ENCODE assay signal across 17 mouse cellular contexts in genomic region chr9:107617461-107617860, GRCm38 (mm10). TPM values are rescaled to one million over a fixed set of nuclear protein-coding genes. Genes with fewer than 3 reads are reported as not detected.
DNase-seq lines count a peak whose midpoint lies in the region; ATAC-seq and TF ChIP-seq lines count a peak whose summit lies in the region.
"Had no signal": no experiment of that assay in that cellular context is flagged by ENCODE, and none has a peak within 500 bp of the region (broad histone marks: within the 10 kb centered on the region; RNA-seq: fewer than 3 reads in every experiment).

No protein-coding gene starts in this region.

- no peaks in the 10 kb centered on the region for H3K9me3 ChIP-seq in heart, embryonic 12.5 days (replicated peaks)
- H3K9me3 ChIP-seq in neural tube, embryonic 15.5 days (replicated peaks) = no peaks in the 10 kb centered on the region
- H3K9me3 ChIP-seq: hindbrain, embryonic 13.5 days; liver, embryonic 13.5 days; midbrain, embryonic 15.5 days had no signal

- H3K4me3 ChIP-seq in heart, embryonic 12.5 days = no peak overlapping the region
- H3K4me3 ChIP-seq in kidney, adult 2 months (ENCODE audit: insufficient read depth, low read depth, low read length) = no peak overlapping the region
- no peak overlapping the region for H3K4me3 ChIP-seq in neural tube, embryonic 15.5 days (replicated peaks)
- H3K4me3 ChIP-seq: hindbrain, embryonic 13.5 days; liver, embryonic 13.5 days; midbrain, embryonic 15.5 days had no signal

- H3K27ac ChIP-seq in heart, embryonic 12.5 days (ENCODE audit: poor library complexity, severe bottlenecking) = peak overlapping the region; percentile 94; the same call in 1 of the 2 replicates
- 0 out of 2 replicates have a peak overlapping the region, but pooled peaks have one; percentile 91 for H3K27ac ChIP-seq in kidney, adult 2 months (ENCODE audit: insufficient read depth, low read depth, low read length)
- peak overlapping the region; percentile 45; the same call in 1 of the 2 replicates for H3K27ac ChIP-seq in neural tube, embryonic 15.5 days (replicated peaks)

- DNase-seq in heart, adult 18-20 months = no peak
- DNase-seq in kidney, adult 2 months = no peak
- DNase-seq in kidney, postnatal 14 days = no peak
- no peak for DNase-seq in neural tube, embryonic 10.5 days (ENCODE audit: extremely low spot score, low spot score)
- no peak for DNase-seq in thymus, postnatal 36 days
- DNase-seq: adrenal gland, adult 8-10 months; cerebellum, adult 11 months; kidney, adult 18-20 months; liver, embryonic 13.5 days; thymus, adult 2 months had no signal

- no peak overlapping the region for H3K4me2 ChIP-seq in heart, embryonic 12.5 days
- no peak overlapping the region for H3K4me2 ChIP-seq in neural tube, embryonic 15.5 days
- H3K4me2 ChIP-seq: hindbrain, embryonic 13.5 days; liver, embryonic 13.5 days; midbrain, embryonic 15.5 days had no signal

- 79% methylated on average over 2 of the region's 2 CpGs for WGBS in heart, embryonic 12.5 days
- WGBS in kidney, adult 2 months = 75% methylated on average over 2 of the region's 2 CpGs
- 84% methylated on average over 2 of the region's 2 CpGs for WGBS in neural tube, embryonic 15.5 days

- peaks cover 67% of the 10 kb centered on the region for H3K4me1 ChIP-seq in heart, embryonic 12.5 days (replicated peaks)
- peaks cover 40% of the 10 kb centered on the region for H3K4me1 ChIP-seq in kidney, adult 2 months (ENCODE audit: control insufficient read depth, insufficient read depth, low read length)
- H3K4me1 ChIP-seq in neural tube, embryonic 15.5 days = peaks cover 45% of the 10 kb centered on the region

- peaks cover 60% of the 10 kb centered on the region for H3K36me3 ChIP-seq in heart, embryonic 12.5 days
- H3K36me3 ChIP-seq in kidney, adult 2 months (ENCODE audit: control insufficient read depth, insufficient read depth, low read length) = peaks cover 2% of the 10 kb centered on the region
- peaks cover 69% of the 10 kb centered on the region for H3K36me3 ChIP-seq in neural tube, embryonic 15.5 days

- H3K27me3 ChIP-seq in heart, embryonic 12.5 days (replicated peaks) = no peaks in the 10 kb centered on the region
- H3K27me3 ChIP-seq in kidney, adult 2 months (replicated peaks; ENCODE audit: control insufficient read depth, insufficient read depth, low read length) = no peaks in the 10 kb centered on the region
- H3K27me3 ChIP-seq in neural tube, embryonic 15.5 days (replicated peaks) = no peaks in the 10 kb centered on the region
- H3K27me3 ChIP-seq: hindbrain, embryonic 13.5 days; liver, embryonic 13.5 days; midbrain, embryonic 15.5 days had no signal

- H3K9ac ChIP-seq in heart, embryonic 12.5 days = no peak overlapping the region; the same call in 1 of the 2 replicates
- no peak overlapping the region for H3K9ac ChIP-seq in neural tube, embryonic 15.5 days (replicated peaks)
- H3K9ac ChIP-seq: hindbrain, embryonic 13.5 days; liver, embryonic 13.5 days; midbrain, embryonic 15.5 days had no signal

- no peak for TF ChIP-seq POLR2A in kidney, adult 2 months (IDR thresholded peaks at IDR 0.05; ENCODE audit: low read depth, low read length)

- ATAC-seq in heart, embryonic 12.5 days (ENCODE audit: insufficient number of reproducible peaks, low FRiP score) = no peak
- no peak for ATAC-seq in neural tube, embryonic 15.5 days (ENCODE audit: low FRiP score)
- no peak for ATAC-seq in erythroid progenitor cell, adult 5-6 weeks (replicated peaks; ENCODE audit: low FRiP score, poor library complexity, severe bottlenecking)
- ATAC-seq: forebrain, embryonic 14.5 days; midbrain, embryonic 15.5 days had no signal

- no peak for TF ChIP-seq CTCF in kidney, adult 2 months (conservative IDR thresholded peaks at IDR 0.05; ENCODE audit: insufficient read depth, insufficient read length, low read depth, low read length)

RNA-seq across cellular contexts. Expression of gene Sema3b, which starts 8.4 kb away (rescaled TPM):
- 10.7 and 11.2 TPM in 2 replicates for polyA plus RNA-seq in heart, embryonic 12.5 days (2016; fragmentation: Nextera tagmentation; extraction: Ambion mirVana)
- total RNA-seq in heart, adult 18-20 months (2021) = 10 to 100 TPM; 20.4 to 22.9 TPM
- polyA plus RNA-seq in kidney, adult 2 months (2012; rRNA removed) = 63.3 and 78.8 TPM in 2 replicates
- polyA plus RNA-seq in neural tube, embryonic 15.5 days (2015; fragmentation: Nextera tagmentation; extraction: Ambion mirVana) = 6.6 and 9.7 TPM in 2 replicates
- not detected in 2 replicates for total RNA-seq in erythroid progenitor cell, adult 5-6 weeks (2015; ENCODE audit: low replicate concordance)
- not detected in 2 replicates for total RNA-seq in erythroid progenitor cell, adult 5-6 weeks (2017; ENCODE audit: low replicate concordance)
- total RNA-seq: megakaryocyte, adult 5-6 weeks had no signal

RNA-seq across cellular contexts. Expression of gene Gnai2, which starts 17.7 kb away (rescaled TPM):
- polyA plus RNA-seq in heart, embryonic 12.5 days (2016; fragmentation: Nextera tagmentation; extraction: Ambion mirVana) = 404 and 442 TPM in 2 replicates
- total RNA-seq in heart, adult 18-20 months (2021) = 100 to 1,000 TPM; 241 to 253 TPM
- 356 and 366 TPM in 2 replicates for polyA plus RNA-seq in kidney, adult 2 months (2012; rRNA removed)
- 262 and 325 TPM in 2 replicates for polyA plus RNA-seq in neural tube, embryonic 15.5 days (2015; fragmentation: Nextera tagmentation; extraction: Ambion mirVana)
- total RNA-seq in erythroid progenitor cell, adult 5-6 weeks (2015; ENCODE audit: low replicate concordance) = 382 and 420 TPM in 2 replicates
- total RNA-seq in erythroid progenitor cell, adult 5-6 weeks (2017; ENCODE audit: low replicate concordance) = 334 and 357 TPM in 2 replicates

RNA-seq across cellular contexts. Expression of gene Ifrd2, which starts 30.0 kb away (rescaled TPM):
- 34.0 and 35.5 TPM in 2 replicates for polyA plus RNA-seq in heart, embryonic 12.5 days (2016; fragmentation: Nextera tagmentation; extraction: Ambion mirVana)
- 10 to 100 TPM; 48.5 to 48.8 TPM for total RNA-seq in heart, adult 18-20 months (2021)
- polyA plus RNA-seq in kidney, adult 2 months (2012; rRNA removed) = 50.5 and 57.8 TPM in 2 replicates
- 14.4 and 25.2 TPM in 2 replicates for polyA plus RNA-seq in neural tube, embryonic 15.5 days (2015; fragmentation: Nextera tagmentation; extraction: Ambion mirVana)
- total RNA-seq in erythroid progenitor cell, adult 5-6 weeks (2015; ENCODE audit: low replicate concordance) = 206 and 249 TPM in 2 replicates
- 122 and 166 TPM in 2 replicates for total RNA-seq in erythroid progenitor cell, adult 5-6 weeks (2017; ENCODE audit: low replicate concordance)

RNA-seq across cellular contexts. Expression of gene Hyal3, which starts 36.8 kb away (rescaled TPM):
- 0.49 and 0.64 TPM in 2 replicates for polyA plus RNA-seq in heart, embryonic 12.5 days (2016; fragmentation: Nextera tagmentation; extraction: Ambion mirVana)
- under 1 TPM; 0.28 to 0.37 TPM for total RNA-seq in heart, adult 18-20 months (2021)
- polyA plus RNA-seq in kidney, adult 2 months (2012; rRNA removed) = 1.6 and 2.1 TPM in 2 replicates
- 2.0 and 2.2 TPM in 2 replicates for polyA plus RNA-seq in neural tube, embryonic 15.5 days (2015; fragmentation: Nextera tagmentation; extraction: Ambion mirVana)
- 4.2 and 8.6 TPM in 2 replicates for total RNA-seq in erythroid progenitor cell, adult 5-6 weeks (2015; ENCODE audit: low replicate concordance)
- total RNA-seq in erythroid progenitor cell, adult 5-6 weeks (2017; ENCODE audit: low replicate concordance) = 0.64 TPM in 1 of 2 replicates, not detected in the other

RNA-seq across cellular contexts. Expression of gene Naa80, which starts 38.8 kb away (rescaled TPM):
- polyA plus RNA-seq in heart, embryonic 12.5 days (2016; fragmentation: Nextera tagmentation; extraction: Ambion mirVana) = 10.2 and 12.6 TPM in 2 replicates
- total RNA-seq in heart, adult 18-20 months (2021) = 10 to 100 TPM; 16.1 to 20.1 TPM
- 43.0 and 62.8 TPM in 2 replicates for polyA plus RNA-seq in kidney, adult 2 months (2012; rRNA removed)
- polyA plus RNA-seq in neural tube, embryonic 15.5 days (2015; fragmentation: Nextera tagmentation; extraction: Ambion mirVana) = 16.9 and 19.7 TPM in 2 replicates
- 15.5 and 24.5 TPM in 2 replicates for total RNA-seq in erythroid progenitor cell, adult 5-6 weeks (2015; ENCODE audit: low replicate concordance)
- 12.3 and 17.7 TPM in 2 replicates for total RNA-seq in erythroid progenitor cell, adult 5-6 weeks (2017; ENCODE audit: low replicate concordance)
